Mouse (Mus musculus) kidney, adult 8-10 months (tissue): ENCODE data around the gene Wfdc6a.
"Not testable (repeated sequence)": the region's sequence is repeated elsewhere in the genome, so short reads cannot be mapped to it uniquely, and the experiment has no call there.

Source experiments
- DNase-seq, 2 experiments: peaks; one replicate each; pipeline ENCODE4 v3.0.0; 2022

Wfdc6a gene

DNA sequence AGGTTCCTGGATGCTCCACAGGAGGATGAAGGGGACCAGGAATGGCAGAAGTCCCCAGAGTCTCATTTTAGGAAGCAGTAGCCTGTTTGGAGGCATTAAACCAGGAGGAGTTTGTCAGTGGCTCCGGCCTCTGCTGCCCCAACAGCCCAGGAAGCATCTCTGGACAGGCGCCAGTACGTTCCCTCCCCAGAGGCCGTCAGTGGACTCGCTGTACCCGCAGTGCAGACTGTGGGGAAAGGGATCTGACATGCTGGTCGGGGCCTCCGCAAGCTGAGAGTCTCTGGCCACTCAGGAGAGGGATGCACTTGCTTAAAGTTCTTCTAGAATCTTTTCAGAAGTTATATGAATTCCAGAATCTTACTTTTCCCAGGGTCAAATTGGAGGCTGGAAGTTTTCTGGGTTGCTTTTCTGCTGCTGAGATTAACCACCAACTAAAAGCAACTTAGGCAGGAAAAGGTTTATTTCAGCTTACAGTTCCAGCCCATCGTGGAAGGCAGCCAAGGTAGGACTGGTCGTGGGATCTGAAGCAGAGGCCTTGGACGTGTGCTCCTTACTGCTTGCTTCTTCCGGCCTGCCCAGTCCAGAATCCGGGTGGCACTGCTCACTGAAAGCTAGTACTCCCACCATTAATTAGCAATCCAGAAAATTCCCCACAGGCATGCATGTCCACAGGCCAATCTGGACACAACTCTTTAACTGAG lies at the start of gene Wfdc6a:
Gene Wfdc6a, minus strand, starts transcription at position 423 of the 701 bp plus-strand sequence.
- not testable (repeated sequence) for DNase-seq

DNA sequence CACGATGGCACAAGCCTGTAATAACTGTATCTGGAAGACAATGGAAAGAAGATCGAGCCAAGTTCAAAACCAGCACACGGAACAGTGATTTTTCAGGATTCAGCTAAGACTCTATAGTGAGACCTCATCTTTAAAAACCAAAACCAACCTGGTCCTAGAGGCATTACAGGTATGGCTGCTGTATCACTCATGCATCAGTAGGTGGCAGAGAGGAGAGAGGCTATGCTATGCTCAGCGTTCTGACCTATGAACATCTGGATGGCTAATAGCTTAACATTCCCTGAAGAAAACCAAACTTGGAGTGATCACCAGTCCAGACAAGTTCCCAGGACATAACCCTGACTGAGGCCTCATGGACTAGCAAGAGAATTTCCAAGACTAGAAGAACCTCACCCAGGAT lies 36.5 kb upstream of the Wfdc6a start:
- no peak for DNase-seq

DNA sequence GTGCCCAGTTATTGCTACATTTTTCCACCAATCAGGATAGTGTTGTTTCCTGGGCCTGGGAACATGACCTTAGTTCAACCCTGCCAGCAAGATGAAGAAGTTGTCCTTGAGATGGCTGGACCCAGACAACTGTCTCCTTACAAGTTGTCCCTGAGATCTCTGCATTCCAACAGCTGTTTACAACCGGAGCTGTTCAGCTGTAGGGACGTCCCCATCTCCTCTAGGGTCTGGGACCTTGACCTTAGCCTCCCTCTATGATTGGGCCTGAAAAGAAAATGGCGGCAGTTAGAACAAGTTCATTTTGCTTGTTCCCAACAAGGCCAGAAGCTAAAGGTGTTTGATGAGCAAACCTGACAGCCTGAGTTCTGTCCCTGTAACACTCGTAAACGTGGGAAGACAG lies 33.8 kb upstream of the Wfdc6a start:
- no peak for DNase-seq

- no peak for DNase-seq
Measured at GRCm38 (mm10) chr2:164615386-164615785, 30.1 kb upstream of the Wfdc6a start.

DNA sequence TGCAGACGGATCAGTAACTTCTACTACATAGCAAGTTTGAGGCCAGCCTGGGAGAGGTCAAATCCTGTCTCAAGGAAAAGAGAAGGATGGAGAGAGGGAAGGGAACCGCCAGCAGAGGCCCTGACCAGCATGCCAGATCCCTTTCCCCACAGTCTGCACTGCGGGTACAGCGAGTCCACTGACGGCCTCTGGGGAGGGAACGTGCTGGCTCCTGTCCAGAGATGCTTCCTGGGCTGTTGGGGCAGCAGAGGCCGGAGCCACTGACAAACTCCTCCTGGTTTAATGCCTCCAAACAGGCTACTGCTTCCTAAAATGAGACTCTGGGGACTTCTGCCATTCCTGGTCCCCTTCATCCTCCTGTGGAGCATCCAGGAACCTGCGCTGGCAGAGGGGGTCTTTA lies 28.2 kb upstream of the Wfdc6a start, which contains the start of the genes Wfdc6b and Wfdc8:
Gene Wfdc6b, plus strand, starts transcription at position 52 of the 400 bp plus-strand sequence.
Gene Wfdc8, minus strand, starts transcription at position 156 of the 400 bp plus-strand sequence.
- DNase-seq = peak; percentile 5 to 28

GRCm38 (mm10) chr2:164608781-164609180 lies 23.5 kb upstream of the Wfdc6a start:
- no peak for DNase-seq

DNA sequence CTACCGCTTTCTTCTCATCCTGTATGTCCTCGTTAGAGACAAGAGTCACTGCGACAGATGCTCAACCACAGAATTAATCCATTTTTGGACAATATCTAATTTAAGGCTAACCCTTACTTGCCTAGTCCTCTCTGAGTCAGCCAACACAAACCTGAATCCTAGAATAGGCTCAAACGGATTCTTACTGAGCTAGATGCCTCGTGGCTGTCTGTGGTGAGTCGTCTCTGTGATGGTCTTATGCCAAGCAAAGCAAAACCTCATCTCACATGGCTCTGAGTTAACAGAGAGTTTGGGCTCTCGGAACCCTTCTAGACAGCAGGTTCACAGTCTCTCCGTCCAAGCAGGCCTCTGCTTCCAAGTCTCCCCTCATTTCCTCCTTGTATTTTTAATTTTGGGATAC lies 19.2 kb upstream of the Wfdc6a start:
- DNase-seq = no peak

- DNase-seq = no peak
Measured at GRCm38 (mm10) chr2:164603482-164603881, 18.2 kb upstream of the Wfdc6a start.

DNA sequence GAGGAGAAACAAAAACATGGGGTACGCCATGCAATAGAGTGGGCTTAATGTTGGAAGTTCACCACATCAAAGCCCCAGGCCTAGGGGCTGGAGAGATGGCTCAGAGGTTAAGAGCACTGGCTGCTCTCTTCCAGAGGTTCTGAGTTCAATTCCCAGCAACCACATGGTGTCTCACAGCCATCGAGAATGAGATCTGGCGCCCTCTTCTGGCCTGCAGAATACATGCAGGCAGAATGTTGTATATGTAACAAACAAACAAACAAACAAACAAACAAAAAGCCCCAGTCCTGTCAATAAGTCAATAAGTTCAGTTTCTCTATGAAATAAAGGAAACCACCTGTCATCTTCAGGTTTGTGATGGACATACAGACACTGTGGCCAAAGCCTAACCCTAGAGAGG lies 14.9 kb upstream of the Wfdc6a start:
- no peak for DNase-seq

GRCm38 (mm10) chr2:164593494-164593893 lies 8.2 kb upstream of the Wfdc6a start, which contains the start of gene Eppin:
Eppin (minus strand) TSS chr2:164593594.
- DNase-seq = no peak

- peak in 1 of 2 experiments; percentile 9 for DNase-seq
Measured at GRCm38 (mm10) chr2:164592014-164592413, 6.8 kb upstream of the Wfdc6a start.

- not testable (repeated sequence) for DNase-seq
Measured at GRCm38 (mm10) chr2:164573359-164573758, 11.9 kb downstream of the Wfdc6a start, which contains the start of gene Spint3. Spint3 (minus strand) TSS chr2:164573459.

DNA sequence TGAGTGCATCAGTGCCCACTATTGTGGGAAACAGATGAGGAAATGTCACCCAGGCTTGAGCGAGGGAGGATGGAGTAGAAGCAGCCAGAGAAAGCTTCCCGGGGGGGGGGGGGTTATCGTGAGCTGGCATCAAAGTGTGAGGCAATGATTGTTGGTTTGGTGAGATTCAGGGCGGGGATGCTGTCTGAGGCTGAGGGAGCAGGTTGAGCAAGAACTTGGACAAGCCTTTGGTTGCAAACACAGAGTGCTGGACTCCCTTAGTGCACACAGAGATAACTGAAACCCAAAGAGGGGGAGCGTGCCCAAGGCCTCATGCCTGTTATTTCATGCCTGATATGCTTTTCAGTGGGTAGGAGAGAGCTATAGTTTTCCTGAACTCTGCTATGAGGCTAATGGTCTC lies 17.8 kb downstream of the Wfdc6a start:
- DNase-seq = no peak

DNA sequence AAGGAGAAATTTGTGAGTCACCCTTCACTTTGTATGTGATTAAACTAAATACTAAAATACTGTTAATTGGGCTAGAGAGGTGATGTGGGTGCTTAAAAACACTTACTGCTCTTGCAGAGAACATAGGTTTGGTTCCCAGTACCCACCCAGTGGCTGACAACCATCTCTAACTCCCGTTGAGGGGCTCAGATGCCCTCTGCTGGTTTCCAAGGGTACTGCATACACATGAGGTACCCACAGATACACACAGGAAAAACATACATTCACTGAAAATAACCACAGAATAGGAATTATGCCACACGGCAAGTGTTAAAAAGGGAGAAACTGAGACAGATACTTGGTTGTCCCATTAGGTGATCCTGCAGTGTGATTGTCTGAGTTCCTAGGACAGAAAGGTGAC lies 18.2 kb downstream of the Wfdc6a start:
- no peak for DNase-seq

GRCm38 (mm10) chr2:164564346-164564745 lies 20.9 kb downstream of the Wfdc6a start:
- DNase-seq = no peak

GRCm38 (mm10) chr2:164563339-164564038 lies 21.8 kb downstream of the Wfdc6a start:
- peak; percentile 54 to 55 for DNase-seq

GRCm38 (mm10) chr2:164562391-164563188 lies 22.7 kb downstream of the Wfdc6a start, which contains the start of gene Wfdc2:
Wfdc2 (plus strand) TSS chr2:164562413.
- peak; percentile 47 to 79 for DNase-seq

DNA sequence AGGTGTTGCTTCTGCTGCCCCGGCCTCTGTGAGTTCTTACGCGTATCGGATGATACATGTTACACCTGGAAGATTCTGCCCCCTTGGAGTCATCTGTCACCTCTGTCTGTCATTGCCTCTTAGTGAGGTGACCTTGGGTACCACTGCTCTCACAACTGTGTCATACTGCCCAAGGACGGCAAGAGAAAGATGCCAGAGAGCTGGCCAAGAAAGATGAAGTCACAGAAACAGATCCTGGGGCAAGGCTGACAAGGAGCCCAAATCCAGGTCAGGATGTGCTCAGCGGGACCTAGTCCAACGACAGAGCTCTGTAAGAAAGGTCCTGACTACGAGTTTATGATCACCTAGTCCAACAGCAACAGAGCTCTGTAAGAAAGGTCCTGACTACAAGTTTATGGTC lies 25.1 kb downstream of the Wfdc6a start:
- DNase-seq = no peak

DNA sequence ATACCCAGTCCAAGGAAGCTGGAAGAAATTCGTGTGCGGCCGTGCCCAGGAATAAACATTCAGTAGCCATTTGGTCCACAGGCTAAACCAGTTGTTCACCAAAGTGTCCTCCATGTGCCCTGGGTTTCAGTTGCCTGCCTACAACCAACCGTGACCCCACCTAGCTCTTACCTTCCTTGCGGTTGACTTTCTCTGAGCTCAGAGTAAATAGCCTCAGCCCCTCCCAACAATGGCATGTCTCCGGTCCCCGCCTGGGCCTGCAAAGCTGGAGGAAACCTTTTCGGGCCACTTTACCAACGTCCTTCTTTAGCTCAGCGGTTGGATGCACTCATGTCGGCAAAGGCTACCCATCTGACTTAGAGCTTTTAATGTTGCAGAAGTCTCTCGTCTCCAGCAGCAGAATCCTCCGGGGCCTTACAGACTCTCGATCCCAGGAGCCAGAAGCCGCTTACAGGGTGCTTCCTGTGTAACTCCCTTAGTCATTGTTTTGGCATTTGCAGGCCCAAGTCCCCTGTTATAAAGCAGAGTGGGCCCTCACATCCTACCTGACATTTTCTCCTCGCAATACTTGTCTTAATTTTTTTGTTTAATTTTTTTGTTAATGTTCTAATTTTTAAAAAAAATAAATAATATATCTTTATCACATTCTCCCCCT lies 26.1 kb downstream of the Wfdc6a start:
- DNase-seq = no peak

DNA sequence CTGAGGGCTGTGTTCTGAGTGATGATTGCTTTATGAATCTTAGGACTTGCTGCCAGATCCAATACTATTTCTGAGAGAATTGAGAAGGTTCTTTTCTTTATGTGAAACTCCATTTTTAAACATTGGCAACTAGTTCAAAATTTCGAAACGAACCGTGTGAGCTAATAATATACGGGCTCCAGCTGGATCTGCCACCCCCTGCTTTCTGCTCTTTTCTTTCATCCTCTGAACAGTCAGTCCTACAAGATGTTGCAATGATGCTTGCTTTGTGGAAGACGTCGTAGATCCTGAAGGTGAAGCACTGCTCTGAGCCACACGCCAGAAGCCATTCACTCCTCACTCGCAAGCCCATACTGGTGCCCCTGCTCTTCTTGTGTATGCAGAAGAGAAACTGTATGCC lies 26.8 kb downstream of the Wfdc6a start:
- no peak for DNase-seq

DNA sequence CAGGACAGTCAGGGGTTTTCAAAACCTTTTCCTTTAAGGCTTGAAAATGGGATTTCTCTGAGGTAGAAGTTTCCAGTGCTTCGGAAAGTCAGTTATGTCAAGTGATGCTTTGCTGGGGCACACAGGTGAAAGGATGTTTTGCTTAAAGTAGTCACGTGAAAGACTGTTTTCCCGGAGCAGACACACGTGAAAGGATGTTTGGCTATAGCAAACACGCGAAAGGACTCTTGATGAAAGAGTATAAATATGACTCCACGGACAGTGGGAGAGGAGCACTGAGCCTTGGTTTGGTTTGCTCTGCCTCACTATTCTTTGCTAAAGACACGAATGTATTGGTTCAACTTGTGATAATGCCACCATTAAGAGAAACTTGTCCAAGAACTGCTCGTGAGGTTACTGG lies 33.7 kb downstream of the Wfdc6a start:
- DNase-seq = no peak

DNA sequence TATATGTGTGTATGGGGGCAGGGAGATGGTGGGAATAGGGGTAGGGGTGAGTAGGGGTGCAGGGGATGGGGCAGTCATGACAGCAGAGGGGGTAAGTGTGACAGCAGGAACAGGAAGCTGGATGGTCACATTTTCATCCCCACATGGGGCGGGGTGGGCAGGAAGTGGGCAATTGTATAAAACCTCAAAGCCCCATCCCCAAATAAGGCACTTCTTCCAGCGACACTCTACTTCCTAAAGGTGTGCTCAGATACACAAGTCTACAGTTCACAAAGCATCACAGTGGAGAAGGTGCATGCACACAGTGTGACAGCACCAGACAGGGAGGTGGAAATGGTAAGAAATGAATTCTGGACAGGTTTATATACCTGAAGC lies 34.4 kb downstream of the Wfdc6a start:
- DNase-seq = no peak
